Mouse (Mus musculus): ENCODE measurements around the gene Gnpat. TPM values are rescaled to one million over a fixed set of nuclear protein-coding genes. Genes with fewer than 3 reads are reported as not detected.

Gnpat gene
- total and polyA plus RNA-seq, 3 experiments = 74.3 to 637 (median 117) TPM

GRCm38 (mm10) chr8:124862321-124863162 is at the start of gene Gnpat, which contains the start of gene 2810004N23Rik (continued):
- TF ChIP-seq SIN3A (IDR thresholded peaks at IDR 0.05; ENCODE audit: low read length) (peak; percentile 85; the same call in 1 of the 2 replicates), TCF12 (IDR thresholded peaks at IDR 0.05; ENCODE audit: low read depth, low read length) (peak; percentile 80), HCFC1 (IDR thresholded peaks at IDR 0.05; ENCODE audit: low read depth, low read length) (peak; percentile 89), SMC3 (IDR thresholded peaks at IDR 0.05; ENCODE audit: low read depth, low read length) (no peak), ZMIZ1 (IDR thresholded peaks at IDR 0.05; ENCODE audit: low read depth, low read length) (0 out of 2 replicates have a peak, but pooled peaks have one; percentile 88)

- no peak for DNase-seq (ENCODE audit: low read depth, low spot score)
- no peaks in the 10 kb centered on the region for H3K79me2 ChIP-seq (ENCODE audit: control insufficient read depth, insufficient read depth, low read length, poor library complexity)
- no peak overlapping the region for H3K4me3 ChIP-seq (ENCODE audit: control insufficient read depth in 1 of 2, insufficient read depth in 1 of 2, low read depth in 2 of 2, low read length in 2 of 2)
- H3K27me3 ChIP-seq (ENCODE audit: control insufficient read depth in 1 of 2, insufficient read depth in 2 of 2, low read length in 2 of 2) = peaks cover 0 to 4% of the 10 kb centered on the region in 2 experiments; a peak in 2 of 4 replicates
- H3K36me3 ChIP-seq (ENCODE audit: control insufficient read depth in 1 of 2, insufficient read depth in 2 of 2, low read length in 2 of 2) = no peaks in the 10 kb centered on the region
- TF ChIP-seq EP300 (IDR thresholded peaks at IDR 0.05; ENCODE audit: low read depth in 1 of 2, low read length in 2 of 2) = no peak
- TF ChIP-seq HCFC1 (IDR thresholded peaks at IDR 0.05; ENCODE audit: low read depth, low read length) = no peak
- TF ChIP-seq GABPA (IDR thresholded peaks at IDR 0.05; ENCODE audit: low read depth, low read length) = no peak
- TF ChIP-seq ZNF384 (IDR thresholded peaks at IDR 0.05; ENCODE audit: low read depth, low read length) = no peak
- no peak for TF ChIP-seq USF2 (IDR thresholded peaks at IDR 0.05; ENCODE audit: borderline replicate concordance in 1 of 2, insufficient read depth in 1 of 2, low read depth in 1 of 2, low read length in 2 of 2)
- no peak for TF ChIP-seq JUND (IDR thresholded peaks at IDR 0.05; ENCODE audit: low read depth, low read length)
- H3K9ac ChIP-seq (ENCODE audit: control insufficient read depth, low read depth, low read length, poor library complexity, severe bottlenecking) = no peak overlapping the region
- no peaks in the 10 kb centered on the region for H3K4me1 ChIP-seq (ENCODE audit: control insufficient read depth in 1 of 2, insufficient read depth in 2 of 2, low read length in 2 of 2)
- H3K9me3 ChIP-seq (replicated peaks; ENCODE audit: insufficient read depth, low read length) = no peaks in the 10 kb centered on the region
- no peak overlapping the region for H3K27ac ChIP-seq (ENCODE audit: control insufficient read depth, low read depth, low read length)
Observed at GRCm38 (mm10) chr8:124813326-124813725, 49.5 kb upstream of the Gnpat start.

DNA sequence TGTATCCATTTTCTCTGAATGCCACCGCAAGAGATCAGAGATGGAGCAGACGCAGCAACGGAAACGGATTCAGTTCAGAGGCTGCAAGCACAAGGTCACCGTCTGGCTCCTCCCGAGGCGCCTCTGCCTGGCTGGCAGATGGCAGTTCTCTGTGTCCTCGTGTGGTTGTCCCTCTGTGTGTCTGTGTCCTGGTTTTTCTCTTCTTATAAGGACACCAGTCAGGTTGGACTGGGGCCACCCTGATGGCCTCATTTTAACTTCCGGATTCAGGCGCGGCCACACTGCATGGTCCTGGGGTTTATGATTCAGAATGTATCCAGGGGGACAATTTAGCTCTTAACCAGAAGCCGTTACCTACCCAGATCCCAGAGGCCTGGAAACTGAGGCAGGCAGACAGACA is 47.0 kb upstream of the Gnpat start:
- no peak overlapping the region for H3K27ac ChIP-seq (ENCODE audit: control insufficient read depth, low read depth, low read length)
- peaks cover 0 to 5% of the 10 kb centered on the region in 2 experiments; a peak in 2 of 4 replicates for H3K27me3 ChIP-seq (ENCODE audit: control insufficient read depth in 1 of 2, insufficient read depth in 2 of 2, low read length in 2 of 2)
- no peak for DNase-seq (ENCODE audit: low read depth, low spot score)
- no peak overlapping the region for H3K9ac ChIP-seq (ENCODE audit: control insufficient read depth, low read depth, low read length, poor library complexity, severe bottlenecking)
- H3K79me2 ChIP-seq (ENCODE audit: control insufficient read depth, insufficient read depth, low read length, poor library complexity) = no peaks in the 10 kb centered on the region
- H3K9me3 ChIP-seq (replicated peaks; ENCODE audit: insufficient read depth, low read length) = no peaks in the 10 kb centered on the region
- TF ChIP-seq NRF1 (IDR thresholded peaks at IDR 0.05; ENCODE audit: insufficient read depth, low read depth, low read length, poor library complexity, severe bottlenecking) (no peak), HCFC1 (IDR thresholded peaks at IDR 0.05; ENCODE audit: low read depth, low read length) (no peak), TBP (IDR thresholded peaks at IDR 0.05; ENCODE audit: low read depth, low read length) (no peak), SMC3 (IDR thresholded peaks at IDR 0.05; ENCODE audit: low read depth, low read length) (no peak), EP300 (IDR thresholded peaks at IDR 0.05; ENCODE audit: low read depth in 1 of 2, low read length in 2 of 2) (no peak), TCF12 (IDR thresholded peaks at IDR 0.05; ENCODE audit: low read depth, low read length) (no peak), POLR2A (IDR thresholded peaks at IDR 0.05; ENCODE audit: control insufficient read depth in 1 of 2, insufficient read depth in 1 of 2, low read depth in 1 of 2, low read length in 2 of 2, poor library complexity in 1 of 2) (no peak), MEF2A (IDR thresholded peaks at IDR 0.05; ENCODE audit: extremely low read depth, insufficient replicate concordance, low read depth, low read length, poor library complexity, severe bottlenecking) (no peak), POLR2AphosphoS5 (IDR thresholded peaks at IDR 0.05; ENCODE audit: borderline replicate concordance, low read depth, low read length) (no peak), CTCF (IDR thresholded peaks at IDR 0.05 in 2 of 3, conservative IDR thresholded peaks at IDR 0.05 in 1 of 3; ENCODE audit: control insufficient read depth in 1 of 3, insufficient read depth in 1 of 3, low read depth in 2 of 3, low read length in 3 of 3, poor library complexity in 1 of 3, severe bottlenecking in 1 of 3) (no peak), MYB (IDR thresholded peaks at IDR 0.05; ENCODE audit: low read depth, low read length) (no peak)
- H3K36me3 ChIP-seq (ENCODE audit: control insufficient read depth in 1 of 2, insufficient read depth in 2 of 2, low read length in 2 of 2) = no peaks in the 10 kb centered on the region
- no peaks in the 10 kb centered on the region for H3K4me1 ChIP-seq (ENCODE audit: control insufficient read depth in 1 of 2, insufficient read depth in 2 of 2, low read length in 2 of 2)
- no peak overlapping the region for H3K4me3 ChIP-seq (ENCODE audit: control insufficient read depth in 1 of 2, insufficient read depth in 1 of 2, low read depth in 2 of 2, low read length in 2 of 2)

Data from MEL (cell line).